Mouse (Mus musculus): ENCODE results near the gene Dlx6.

Dlx6 gene

DNA sequence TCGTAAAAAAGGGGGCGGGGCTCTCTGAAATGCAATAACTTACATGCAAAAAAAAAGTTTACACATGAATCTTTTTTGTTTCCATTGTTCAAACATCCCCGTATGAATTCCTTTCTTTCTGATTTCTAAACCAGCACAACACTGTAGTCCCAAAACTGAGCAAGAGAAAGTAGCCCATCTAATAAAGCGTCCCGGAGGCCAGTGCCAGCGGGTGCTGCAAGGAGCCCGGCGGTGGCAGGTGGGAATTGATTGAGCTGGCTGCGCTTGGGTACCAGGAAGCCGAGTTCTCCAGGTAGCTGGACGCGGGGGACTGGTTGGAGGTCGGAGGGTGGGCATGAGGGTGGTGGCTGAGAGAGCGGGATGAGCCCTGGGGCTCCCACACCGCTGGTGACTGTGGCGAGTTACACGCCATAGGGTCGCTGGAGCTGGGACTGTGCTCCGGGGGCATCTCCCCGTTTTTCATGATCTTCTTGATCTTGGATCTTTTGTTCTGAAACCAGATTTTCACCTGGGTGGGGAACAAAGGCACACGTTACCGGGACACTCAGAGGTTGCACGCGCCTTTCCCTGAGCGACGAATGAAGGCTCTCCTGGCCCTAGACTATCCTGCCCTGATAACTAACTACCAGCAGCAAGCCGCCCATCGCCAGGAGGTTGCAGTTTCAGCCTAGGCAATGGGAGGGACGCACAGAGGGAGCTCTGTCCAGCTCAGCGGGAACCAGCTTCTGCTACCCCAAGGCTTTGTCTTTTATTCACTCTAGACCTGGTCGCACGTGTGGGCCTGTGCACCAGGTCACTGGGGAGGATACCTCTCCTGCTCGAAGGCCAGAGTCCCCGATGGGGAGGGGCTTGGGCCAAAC, 15.1 kb downstream of the Dlx6 start:
- no peak for DNase-seq

DNA sequence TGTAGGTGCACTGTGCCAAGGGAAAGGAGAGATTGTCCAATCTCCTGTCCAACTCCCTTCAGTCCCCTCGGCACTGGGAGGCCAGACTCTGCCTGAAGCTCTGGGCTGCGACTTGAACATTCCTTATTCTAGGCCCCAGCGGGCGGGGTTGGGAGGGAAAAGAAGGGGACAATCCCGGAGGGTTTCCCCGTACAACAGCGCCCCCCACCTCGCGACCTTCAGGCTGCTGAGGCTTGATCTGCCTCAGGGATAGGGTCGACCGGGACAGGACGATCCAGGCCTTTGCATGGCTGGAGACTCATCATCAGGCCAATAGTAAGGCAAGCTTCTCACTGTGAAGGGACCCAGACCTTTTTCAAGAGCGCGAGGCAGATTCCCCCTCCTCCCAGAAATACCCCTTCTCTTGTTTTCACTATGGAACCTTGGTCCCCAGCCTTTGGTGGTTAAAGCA, 15.7 kb downstream of the Dlx6 start:
- no peak for DNase-seq

DNA sequence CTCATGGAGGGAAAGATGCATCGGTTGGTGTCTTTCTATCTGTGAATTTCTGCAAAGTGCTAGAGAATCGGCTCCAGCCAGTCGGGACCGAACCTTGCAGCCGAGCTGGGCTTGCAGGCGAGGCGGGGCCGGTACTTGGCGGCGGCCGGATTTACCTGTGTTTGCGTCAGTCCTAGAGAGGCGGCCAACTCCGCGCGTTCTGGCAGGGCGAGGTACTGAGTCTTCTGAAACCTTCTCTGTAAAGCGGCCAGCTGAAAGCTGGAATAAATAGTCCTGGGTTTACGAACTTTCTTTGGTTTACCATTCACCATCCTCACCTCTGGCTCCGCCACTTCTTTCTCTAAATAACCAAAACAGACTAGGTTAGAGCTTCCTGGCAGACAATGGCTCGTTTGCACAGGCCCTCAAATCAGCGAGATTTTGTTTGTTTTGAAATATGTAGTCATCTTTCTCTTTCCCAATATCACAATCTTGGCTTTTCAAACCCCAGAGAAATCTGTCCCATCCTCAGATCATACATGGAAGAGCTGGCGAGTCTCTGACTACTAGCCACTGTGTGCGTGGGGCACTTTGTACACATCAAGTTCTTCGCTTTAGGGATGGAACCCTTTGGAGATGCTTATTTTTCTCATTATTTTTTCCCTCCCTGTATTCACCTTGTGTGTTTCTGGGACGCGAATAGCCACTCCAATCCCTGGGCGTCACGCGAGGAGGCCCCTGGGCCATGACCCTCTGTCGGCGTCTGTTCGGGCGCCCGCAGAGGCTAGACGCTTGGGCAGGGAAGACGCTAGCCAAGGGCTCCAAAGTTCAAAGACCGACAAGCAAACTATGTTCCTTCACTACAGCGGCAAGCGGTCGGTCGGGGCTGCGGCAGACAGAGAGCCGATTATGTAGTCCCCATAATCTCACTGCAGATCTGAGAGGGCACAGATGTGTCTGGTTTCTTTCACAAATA, 16.5 kb downstream of the Dlx6 start:
- no peak for DNase-seq

DNA sequence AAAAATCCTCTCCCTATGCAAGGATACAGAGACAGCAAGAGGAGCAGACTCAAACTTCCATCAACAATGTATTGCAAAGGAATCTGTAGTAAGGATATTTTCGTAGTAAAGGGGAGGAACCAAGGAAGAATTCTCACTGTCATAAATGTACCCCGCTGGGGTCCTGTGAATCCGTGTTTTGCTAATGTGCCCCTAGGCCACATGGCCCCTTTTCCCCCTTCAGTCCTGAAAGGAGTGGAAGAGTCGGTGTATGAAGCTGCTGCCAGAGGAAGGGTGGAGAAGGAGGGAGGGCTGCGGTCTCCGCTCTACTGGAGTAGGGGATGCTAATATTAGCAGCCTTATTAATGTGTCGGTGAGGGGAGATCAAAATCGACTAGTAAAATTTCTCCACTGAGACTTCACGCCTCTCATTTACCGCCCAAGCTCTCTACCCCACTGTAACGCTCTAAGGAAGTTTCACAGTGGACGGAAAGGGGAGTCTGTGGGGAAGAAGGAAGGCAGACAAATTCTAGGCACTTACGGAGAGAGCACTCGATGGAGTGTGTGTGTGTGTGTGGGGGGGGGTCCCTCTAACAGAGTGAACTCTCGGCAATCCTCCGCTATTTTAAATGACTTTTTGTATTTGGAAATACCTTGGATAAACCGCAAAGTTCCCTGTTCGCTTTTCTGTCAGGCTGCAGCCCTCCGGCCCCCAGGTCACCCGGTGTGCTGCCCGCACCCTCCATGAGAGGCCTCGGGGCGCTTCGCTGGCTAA, 17.4 kb downstream of the Dlx6 start:
- no peak for DNase-seq

DNA sequence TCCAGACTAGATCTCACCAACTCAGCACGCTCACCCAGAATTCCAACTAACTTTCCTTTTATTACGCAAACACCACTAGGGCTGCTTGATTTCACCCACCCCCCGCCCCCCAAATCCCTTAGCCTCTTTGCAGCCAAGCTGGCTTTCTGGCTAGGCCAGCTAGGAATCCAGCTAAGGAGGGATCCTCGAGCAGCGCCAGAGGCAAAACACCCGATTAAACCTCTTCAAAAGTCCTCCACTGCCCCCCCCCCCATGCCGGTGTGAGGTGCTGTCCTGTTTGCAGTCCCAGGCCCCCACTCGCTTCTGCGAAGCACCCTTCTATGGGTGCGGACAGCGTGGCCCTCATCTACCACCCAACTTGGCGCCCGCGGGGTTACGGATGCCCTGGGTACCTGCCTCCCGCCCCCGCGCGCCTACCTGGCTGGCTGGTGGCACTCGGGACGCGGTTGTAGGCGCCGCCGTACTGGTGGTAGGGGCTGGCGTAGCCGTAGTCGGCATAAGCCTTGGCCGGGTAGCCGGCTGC, 18.0 kb downstream of the Dlx6 start:
- DNase-seq, result no peak

DNA sequence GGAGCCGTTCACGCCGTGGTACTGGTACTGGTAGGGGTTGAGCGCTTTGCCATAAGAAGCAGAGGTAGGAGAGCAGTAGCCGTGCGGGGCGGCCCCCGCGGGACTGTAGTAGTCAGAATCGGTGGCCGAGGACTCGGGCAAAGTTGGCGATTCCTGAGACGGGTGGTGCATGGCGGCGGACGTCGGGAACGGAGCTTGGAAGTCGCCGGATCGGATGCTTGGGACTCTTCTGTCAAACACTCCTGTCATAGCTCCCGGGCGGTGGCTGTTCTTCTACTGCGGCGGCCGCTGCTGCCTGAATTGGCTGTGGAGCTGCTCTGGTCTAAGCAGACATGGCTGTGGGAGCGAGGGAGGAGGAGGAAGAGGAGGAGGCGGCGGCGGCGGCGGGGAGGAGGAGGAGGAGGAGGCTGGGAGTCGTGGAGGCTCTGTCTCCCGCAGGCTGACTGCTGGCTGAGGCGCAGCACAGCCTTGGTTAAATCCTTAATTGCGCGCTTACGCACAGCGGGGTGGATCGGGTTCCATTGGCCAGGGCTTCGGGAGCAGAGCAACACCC, 18.6 kb downstream of the Dlx6 start, which contains the start of gene Dlx5:
TSS of gene Dlx5 (minus strand) at position 448 of the 553 bp plus-strand sequence.
- DNase-seq, result no peak

DNA sequence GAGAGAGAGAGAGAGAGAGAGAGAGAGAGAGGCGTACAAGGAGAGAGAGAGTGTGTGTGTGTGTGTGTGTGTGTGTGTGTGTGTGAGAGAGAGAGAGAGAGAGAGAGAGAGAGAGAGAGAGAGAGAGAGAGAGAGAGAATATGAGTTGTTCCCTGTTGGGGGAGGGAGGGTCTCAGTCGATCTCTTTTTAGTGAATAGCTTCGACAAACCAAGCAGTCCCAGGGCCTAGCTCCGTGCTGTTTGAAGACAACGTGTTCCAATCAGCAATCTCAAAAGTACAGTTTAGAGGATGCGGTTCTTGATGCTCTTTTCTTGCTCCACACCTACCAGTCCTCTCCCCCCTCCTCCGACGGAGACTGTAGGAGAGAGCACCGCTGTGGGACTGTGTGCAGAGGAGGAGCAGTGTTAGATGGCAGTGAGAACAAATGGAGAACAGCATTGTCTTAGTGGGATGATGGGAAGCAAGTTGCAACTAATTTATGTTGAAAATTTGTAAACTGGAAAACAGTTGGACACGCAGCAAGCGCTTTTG, 19.2 kb downstream of the Dlx6 start:
- no peak for DNase-seq

DNA sequence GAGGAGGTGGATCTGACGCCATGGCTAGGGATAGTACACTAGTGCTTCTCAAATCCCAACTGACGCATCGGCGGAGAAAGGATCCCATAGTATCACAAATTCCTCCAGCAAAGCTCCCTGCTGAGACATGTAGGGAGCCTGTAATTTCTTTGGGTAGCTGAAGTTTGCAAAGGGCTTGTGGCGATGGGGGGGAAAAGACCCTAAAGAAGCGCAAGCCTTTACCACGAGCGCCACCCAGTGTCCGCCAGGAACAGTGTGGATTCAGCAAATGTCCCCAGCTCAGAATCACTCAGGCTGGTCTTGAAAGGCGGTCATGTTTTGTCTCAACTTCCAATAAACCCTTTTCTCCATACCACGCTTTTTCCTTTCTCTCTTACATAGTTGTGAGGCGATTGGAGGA, 21.8 kb downstream of the Dlx6 start:
- DNase-seq, result peak; percentile 53 to 63

DNA sequence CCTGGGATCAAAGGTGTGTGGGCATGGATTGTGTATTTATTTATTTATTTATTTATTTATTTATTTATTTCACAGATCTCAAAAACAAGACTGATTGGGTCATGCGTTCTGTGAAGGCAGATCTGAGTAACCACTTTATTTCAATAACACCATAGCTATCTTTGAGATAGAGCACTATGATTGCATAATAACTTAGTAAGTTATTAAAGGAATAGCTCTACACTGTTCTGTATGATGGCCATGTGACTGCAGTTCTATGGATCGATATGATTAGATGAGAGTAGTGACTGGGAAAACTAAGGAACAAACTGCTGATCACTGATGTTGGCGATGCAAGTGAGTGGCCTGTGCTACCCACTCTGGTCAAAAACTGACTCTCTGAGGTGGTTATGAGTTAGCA, 23.1 kb downstream of the Dlx6 start:
- no peak for DNase-seq

DNA sequence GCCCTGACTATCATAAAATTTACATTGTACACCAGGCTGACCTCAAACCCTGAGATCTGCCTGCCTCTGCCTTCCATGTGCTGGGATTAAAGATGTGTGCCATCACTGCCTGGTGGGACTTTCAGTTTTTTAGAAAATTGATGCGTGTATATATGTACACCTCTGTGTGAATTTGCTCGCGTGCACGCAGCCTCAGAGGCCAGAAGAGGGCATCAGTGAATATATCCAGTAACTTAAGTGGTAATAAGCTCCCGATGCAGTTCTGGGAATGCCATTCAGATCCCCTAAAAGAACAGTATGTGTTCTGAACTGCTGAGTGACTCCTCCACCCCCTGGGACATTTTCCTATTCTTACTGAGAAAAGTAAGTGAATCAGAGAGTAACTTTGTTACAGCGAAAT, 26.9 kb downstream of the Dlx6 start:
- DNase-seq, result no peak

DNA sequence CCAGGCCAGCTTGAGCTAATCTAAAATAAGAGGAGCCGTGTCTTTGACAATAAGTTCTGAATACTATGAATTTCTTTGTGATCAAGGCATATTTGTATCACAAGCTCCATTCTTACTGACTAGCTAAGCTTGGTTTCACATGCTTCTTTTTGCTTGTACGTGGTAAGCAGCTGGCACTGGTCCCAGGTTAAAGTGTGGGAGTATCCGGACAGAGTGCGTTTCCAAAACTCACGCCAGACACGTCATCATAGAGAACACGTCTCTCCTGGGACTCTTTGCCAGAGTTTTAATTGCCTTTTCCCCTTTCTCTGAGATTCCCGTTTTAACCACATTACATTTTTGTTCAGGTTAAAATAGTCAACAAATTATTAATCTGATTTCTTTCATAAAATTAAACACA, 46.5 kb downstream of the Dlx6 start:
- peak; percentile 47 to 49 for DNase-seq

DNA sequence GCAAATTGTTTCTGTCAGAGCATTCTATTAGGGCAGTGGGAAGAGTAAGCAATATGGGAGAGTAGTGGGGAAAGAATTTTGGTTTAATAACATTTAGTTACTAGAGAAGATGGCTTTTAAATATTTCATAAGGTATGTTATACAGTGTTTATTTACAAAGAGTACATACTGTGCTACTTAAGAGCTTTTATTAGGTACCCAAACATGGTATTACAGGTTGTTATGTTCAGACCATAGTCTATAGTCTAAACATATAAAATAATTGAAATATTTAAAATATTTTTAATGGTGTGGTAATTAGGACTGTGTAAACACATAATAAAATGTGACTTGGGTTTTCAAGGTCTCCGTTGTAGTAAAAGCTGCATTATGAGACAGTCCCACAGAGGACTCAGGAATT, 51.2 kb downstream of the Dlx6 start:
- DNase-seq, result no peak

DNA sequence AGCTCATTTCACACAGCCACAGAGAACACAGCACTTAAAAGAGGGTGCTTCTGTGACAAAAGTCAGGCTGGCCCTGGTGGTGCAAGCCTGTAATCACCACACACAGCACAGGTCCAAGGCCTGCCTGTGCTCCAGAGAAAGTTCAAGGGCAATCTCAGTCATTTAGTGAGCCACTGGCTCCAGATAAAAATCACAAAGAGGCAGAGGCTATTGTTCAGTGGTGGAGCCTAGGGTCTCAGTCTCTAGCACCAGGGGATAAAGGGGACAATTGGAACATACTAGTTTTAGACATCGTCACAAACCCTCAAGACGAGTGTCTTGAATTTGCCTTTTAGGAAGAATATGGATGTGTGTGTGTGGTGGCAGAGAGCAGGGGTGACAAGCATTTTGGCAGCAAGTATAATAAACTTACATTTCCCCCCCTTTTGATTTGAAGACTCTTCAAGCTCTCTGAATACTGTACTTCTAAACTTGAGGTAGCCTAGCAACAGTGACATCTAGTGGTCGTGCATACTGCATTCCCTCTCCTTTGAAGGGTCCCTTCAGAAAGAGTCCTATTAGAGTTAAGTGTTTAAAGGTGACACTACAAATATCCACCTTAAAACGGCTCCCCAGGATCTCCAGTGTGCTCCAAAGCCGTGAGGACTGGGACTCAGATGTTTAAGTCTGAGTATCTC, 51.9 kb downstream of the Dlx6 start:
- peak in 1 of 2 experiments; percentile 38 for DNase-seq

DNA sequence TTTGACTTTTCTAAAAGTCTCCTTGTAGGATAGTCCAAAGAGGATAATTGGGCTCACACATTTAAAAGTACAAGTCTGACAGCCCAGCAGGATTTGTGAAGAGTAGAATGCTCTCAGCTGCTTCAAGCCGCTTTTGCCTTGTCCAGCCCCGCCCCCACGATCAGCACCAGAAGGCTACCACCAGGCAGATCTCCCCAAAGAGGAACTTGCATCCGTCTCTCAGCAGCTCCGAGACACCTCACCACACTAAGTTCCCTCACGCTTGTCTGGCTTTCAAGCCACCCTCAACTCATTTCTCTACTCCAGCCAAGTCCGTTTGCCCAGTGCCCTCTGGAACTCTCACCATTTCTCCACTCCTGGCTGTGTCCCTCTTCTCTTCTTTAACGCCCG, 52.4 kb downstream of the Dlx6 start:
- DNase-seq, result no peak

DNA sequence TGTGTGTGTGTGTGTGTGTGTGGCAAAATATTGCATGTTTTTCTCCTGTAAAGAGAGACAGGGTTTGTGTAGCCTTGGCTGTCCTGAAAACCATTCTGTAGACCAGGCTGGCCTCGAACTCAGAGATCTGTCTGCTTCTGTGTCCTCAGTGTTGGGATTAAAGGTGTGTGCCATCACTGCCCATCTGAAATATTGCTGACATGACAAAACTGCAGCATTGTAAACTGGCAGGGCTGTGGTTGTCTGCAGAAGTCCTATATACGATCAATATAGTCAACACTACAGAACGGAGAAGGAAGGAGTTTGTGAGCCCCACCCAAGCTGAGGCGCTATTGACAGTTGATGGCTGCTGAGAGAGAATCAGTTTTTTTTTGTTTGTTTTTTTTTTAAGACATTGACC, 54.2 kb downstream of the Dlx6 start:
- no peak for DNase-seq

Measured in lung, postnatal 4 days (tissue).